Mouse (Mus musculus): ENCODE results near the gene Sypl. TPM values are rescaled to one million over a fixed set of nuclear protein-coding genes. Genes with fewer than 3 reads are reported as not detected.

The Sypl gene
- total RNA-seq, 2 experiments from 2014 or later: 124 to 147 TPM

DNA sequence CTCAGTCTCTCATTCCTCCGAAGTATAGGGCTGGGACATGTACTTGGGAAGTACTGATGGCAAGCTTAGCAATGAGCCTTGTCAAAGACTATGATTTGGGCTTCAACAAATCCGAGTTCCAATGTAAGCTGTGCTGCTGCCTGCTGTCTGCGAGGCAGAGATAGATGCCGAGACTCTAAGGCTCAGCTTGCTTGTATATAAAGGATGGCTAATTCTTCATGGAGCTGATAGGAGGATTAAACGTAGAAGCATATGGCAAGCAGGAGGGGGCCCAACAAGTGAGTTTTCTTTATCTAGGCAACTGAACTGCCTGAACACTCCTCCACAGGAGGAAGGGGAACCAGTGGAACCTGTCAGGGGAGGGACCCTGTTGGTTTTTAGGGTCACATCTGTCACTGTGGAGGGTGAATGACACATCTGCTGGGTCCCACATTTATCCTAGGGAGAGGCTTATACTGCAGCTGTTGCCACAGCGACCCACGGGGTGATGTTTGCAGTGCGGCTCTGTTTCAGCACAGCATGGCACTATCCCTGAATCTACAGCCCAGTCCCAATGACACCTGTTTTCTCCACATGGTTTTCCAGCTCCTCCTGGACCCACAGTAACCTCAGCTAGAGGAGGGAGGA lies 49.8 kb downstream of the Sypl start:
- no peak for DNase-seq

GRCm38 (mm10) chr12:33005858-33006257 lies 52.2 kb downstream of the Sypl start:
- no peak for DNase-seq

GRCm38 (mm10) chr12:33007176-33007575 lies 53.5 kb downstream of the Sypl start:
- DNase-seq: no peak

DNA sequence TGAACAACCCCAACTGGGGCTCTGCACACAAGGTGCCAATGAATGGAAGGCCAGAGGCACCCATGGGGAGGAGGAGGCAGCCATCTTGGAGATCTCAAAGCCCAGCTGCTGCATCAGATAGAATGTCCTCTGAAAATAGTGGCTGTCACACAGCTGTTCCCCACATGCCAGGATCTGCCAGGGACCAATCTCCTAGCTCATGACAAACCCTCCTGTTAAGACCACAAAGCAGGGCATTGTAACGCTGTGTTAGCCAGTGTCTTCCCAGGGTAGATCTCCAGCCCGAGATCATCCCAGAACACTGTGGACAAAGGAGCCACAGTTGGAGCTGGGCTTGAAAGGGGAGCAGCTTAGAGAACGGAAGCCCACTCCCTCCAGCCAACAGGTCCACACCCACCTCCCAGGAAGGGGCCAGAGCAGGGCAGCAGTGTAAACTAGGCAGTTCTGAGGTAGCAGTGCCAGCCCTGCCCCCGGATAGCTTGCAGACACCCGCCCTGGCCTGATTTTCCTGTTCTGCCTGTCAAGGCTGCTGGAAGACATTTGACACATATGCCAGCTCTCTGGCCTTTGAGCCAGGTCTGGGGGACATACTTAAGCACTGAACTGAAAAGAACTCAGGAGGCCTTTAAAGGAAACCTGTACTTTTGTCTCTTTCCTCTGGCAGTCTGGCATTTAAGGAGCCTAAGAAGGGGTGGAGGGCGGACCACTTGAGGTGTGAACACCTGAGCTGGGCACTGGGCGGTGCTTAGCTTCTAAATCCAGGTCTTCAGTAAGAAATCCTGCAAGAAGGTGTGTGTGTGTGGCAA lies 54.8 kb downstream of the Sypl start:
- peak; percentile 16 for DNase-seq

DNA sequence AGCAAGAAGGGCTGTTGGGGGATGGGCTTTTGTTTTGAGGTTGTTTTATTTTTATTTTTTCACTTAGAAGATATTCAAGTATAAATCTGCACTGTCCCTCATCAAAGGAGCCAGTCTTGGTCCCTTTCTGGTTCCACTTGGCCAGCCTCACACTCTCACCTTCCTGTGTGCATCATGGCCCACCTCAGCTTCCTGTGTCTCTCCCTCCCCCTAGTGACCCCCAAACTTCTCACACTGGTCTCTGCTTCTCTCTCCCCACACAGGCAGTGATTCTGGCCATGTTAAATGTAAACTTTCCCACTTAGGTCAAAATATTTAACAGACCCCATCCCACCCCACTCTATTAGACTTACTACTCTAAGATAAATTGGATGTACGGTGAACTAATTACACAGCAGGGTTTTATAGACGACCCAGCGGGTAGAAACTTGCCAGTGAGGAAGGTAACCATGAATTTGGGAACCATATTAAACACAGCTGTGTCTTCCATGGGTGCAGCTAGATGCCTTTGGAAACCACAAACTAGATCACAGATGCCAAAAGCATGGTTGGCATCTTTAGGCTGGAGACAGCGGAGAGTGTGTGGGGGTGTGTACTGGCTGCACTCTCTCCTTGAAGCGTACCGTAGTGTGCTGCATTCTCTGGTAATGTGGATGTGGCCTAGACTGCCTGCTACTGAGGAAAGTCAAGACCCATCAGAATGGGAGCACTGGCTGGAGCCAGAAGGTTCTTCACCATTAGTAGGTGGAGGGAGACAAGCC lies 55.7 kb downstream of the Sypl start:
- DNase-seq: no peak

DNA sequence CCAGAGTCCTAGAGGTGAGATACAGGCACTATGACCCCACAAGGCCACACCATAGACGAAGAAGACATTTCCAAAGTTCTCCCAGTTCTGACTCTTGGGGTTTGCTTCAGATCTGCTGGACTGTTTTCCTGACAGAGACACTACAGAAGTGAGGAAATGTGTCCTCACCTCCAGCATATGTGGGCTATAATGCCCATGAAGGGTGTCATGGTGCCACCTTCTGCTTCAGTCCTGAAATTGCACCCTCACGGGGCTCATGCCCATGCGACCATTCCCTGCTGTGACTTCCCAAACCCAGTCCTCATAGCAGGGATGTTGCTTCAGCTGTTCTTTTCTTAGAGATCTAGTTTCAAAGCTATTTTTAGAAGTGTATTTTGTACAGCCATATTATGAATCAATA lies 56.3 kb downstream of the Sypl start:
- peak; percentile 54 for DNase-seq

DNA sequence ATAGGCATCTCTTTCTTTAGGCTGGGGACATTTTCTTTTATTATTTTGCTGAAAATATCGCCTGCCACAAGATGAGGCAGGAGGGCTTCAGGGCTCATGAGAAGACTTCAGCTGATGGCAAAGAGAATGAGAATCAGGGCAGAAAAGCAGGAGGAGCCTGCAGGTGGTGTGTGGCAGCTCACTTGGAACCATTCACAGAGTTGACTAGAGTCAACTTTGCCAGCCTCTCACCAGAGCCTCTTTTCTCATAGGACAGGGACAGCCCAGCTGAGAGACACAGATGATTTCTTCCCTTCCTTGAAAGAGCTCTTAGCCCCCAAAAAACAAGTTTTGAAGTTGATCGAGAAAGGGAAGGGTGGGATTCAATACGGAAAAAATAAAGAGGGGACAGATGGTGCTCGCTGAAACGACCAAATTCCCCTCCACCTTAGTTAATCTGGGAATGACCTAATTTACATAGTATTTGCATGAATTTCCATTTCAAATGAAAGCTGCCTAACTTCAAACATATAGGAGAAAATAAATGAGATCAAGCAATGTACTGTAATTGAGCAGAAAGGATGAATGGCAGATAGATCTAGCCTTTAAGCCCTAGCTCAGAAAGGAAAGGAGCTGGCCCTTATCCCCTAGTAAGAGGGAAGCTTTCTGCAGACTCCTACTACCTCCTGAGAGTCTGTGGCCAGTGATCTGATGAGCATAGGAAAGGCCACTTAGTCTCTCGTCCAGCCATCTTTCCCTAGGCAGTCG lies 60.5 kb downstream of the Sypl start:
- no peak for DNase-seq

GRCm38 (mm10) chr12:33015103-33015502 lies 61.4 kb downstream of the Sypl start:
- DNase-seq: no peak

DNA sequence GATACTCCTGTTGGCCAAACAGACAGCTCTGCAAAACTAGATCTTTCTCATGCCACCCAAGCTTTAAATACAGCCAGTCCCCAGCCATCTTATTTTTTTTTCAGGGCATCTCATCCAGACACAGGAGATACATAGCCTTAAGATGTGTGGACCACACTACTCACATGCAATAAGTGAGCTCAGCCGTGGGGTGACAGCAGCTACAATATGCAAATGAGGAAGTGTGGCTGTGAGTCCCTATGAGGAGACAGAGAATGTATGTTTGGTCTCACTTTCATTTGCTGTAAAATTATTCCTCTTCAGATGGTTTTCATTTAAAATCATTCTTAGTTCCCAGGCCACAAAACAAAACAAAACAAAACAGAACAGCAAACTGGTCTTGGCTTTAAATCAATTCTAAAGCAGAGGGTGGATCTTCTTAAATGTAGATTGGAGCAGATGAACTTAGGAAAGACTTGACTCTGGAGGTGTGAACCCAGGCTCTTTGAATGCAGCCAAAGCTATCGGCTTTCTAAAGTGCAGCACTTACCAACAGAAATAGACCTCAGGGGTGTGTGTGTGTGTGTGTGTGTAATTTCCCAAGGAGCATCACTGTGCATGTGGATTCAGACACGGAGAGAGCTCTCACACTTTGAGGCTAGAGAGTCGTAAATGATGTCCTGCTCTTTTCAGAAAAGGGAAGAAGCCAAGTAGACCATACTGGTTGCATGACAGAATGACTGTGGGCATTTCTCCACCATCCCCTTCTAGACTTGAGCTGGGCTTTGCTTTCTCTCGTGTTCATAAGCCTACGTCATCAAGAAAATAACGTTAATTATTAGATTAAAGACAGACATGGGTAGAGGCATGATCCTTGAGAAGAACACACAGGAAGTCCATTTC lies 63.4 kb downstream of the Sypl start:
- DNase-seq: no peak

DNA sequence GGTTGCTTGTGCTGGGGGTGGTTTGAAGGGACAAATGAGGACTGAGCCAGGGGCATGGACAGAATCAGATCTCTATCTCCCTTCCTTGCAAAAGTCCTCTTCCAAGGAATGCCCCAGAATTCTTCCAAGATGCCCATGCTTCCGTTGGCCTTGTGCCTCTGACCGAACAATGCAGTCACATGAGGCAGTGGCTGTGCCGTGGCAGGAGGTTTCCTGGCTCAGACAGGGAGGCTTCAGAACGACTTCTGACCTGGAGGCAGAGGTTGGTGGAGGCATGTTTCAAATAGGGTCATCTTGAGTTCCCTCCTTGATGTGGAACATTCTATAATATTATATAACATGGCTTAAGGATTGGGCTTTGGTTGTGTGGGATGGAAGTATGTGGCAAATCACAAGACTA lies 64.9 kb downstream of the Sypl start:
- DNase-seq: no peak

- peak; percentile 77 for DNase-seq
These were observed 66.3 kb downstream of the Sypl start for GRCm38 (mm10) chr12:33020011-33020410.

- no peak for DNase-seq
These were observed 67.4 kb downstream of the Sypl start for GRCm38 (mm10) chr12:33021140-33021539.

DNA sequence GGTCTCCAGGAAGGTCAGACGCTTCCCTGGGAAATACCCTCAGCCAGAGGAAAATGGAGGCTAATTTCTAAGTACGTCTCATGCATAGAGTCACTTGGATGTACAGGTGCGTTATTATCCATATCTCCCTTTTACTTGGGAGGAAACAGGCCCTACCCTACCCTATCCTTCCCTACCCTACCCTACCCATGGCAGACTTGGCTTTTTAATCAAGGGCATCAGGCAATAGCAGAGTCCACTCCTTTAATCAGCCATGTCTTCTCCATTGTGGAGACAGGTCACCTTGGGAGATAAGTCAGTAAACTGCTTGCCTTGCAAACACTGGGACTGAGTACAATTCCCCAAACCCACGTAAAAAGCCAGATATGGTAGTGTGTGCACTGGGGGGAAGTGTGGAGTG lies 68.1 kb downstream of the Sypl start:
- DNase-seq: no peak

DNA sequence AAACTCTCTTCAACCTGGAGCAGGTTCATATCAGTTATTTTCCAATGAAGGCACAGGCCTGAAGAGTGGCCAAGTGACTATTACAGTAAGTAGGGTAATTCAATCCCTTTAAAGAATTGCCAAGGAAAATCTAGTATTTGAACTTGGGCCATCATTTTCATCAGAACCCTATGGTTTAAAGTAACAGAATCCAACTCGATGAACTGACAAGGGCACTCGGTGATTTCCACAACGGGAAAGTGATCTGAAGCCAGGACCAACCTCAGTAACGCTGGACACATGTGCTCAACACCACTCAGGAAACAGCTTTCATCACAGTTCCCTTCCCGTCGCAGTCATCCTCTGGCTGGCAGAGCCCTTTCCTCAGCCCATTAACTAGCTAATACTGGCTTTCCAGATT lies 70.8 kb downstream of the Sypl start:
- no peak for DNase-seq

DNA sequence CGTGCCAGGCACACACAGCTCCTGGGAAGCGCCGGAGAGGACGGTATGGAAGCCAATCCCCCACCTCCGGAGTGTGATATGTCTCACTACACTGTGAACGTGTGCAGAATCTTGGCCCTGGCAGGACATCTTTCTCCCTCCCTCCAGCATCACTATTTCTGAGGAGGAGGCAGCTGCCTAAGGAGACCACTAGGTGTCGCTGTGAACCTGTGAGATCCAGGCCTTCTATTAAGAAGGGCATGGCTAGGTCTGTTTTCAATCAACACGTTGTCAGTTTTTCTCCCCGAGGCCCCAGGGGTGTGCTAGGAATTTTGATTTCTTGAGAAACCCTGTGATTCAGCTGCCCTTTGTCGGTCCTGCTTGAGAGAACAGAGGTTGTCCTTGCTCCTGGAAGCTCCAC lies 73.4 kb downstream of the Sypl start:
- DNase-seq: peak; percentile 63

DNA sequence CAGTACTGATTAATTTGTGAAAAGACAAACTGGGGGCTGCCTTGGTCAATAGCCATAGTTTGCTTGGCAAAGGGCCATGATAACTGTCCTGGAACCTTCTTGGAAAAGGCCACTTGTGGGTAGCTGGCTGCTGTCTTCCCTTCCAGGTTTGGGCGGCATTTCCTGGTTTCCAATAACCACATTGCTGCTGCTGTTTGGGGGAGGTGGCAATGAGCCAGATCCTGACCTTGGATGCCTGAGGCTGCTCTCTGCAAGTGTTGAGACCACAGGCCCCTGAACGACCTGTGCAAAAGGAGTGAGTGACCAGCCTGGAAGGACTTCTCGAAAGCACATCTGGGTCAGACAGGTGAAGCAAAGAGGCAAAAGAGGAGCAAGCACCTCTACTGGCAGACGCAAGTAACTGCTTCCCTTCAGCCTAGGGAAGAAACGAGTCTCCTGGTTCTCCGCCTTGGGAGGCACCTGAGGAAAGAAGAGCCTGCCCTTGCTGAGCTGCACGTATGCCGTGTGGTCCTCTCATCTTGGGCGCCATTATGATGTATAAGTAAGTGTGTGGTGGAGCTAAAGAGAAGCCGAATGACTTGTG lies 74.5 kb downstream of the Sypl start:
- no peak for DNase-seq

- no peak for DNase-seq
These were observed 75.0 kb downstream of the Sypl start for GRCm38 (mm10) chr12:33028708-33029107.
